Mouse (Mus musculus) layer of hippocampus, adult 2 months (tissue): Measurements from ENCODE around the gene Garnl3. TPM values are rescaled to one million over a fixed set of nuclear protein-coding genes. Genes with fewer than 3 reads are reported as not detected.

ENCODE experiments used
- DNase-seq, 2 experiments: peaks; one replicate each; pipeline ENCODE4 v3.0.0; 2022; ENCODE audit warnings: low spot score in 2 of 2
- H3K27ac ChIP-seq: fragments of 200-600 bp; 2 replicates; pipeline ENCODE4 v1.8.1; 2022
- H3K4me3 ChIP-seq: fragments of 200-600 bp; 2 replicates; pipeline ENCODE4 v1.8.1; 2022; ENCODE audit warnings: mild to moderate bottlenecking
- CTCF ChIP-seq: fragments of 200-600 bp; conservative IDR thresholded peaks from 2 replicates; pipeline ENCODE4 v1.8.1; 2022; ENCODE audit warnings: antibody characterized with exemption, mild to moderate bottlenecking, moderate library complexity
- total RNA-seq, 2 experiments: library from RNA; stranded (reverse); gene quantifications; 2 replicates each; pipeline ENCODE4 v1.2.3; 2021

The Garnl3 gene
- total RNA-seq, 2 experiments from 2014 or later = 31.7 to 35.2 TPM

- DNase-seq = peak; percentile 47 to 54
- Histone ChIP-seq H3K4me3 (no peak overlapping the region), H3K27ac (no peak overlapping the region)
- TF ChIP-seq CTCF = peak; percentile 85
Observed at GRCm38 (mm10) chr2:32939418-32939817, 192.0 kb downstream of the Garnl3 start.

- DNase-seq = no peak
- no peak for TF ChIP-seq CTCF
- no peak overlapping the region for H3K4me3 ChIP-seq
Observed at GRCm38 (mm10) chr2:32938741-32939140, 192.7 kb downstream of the Garnl3 start.

More at GRCm38 (mm10) chr2:32938741-32939140, 192.7 kb downstream of the Garnl3 start:
- H3K27ac ChIP-seq = no peak overlapping the region

Other genes with a start within 250 kb of the Garnl3 start
- gene Rpl12, start 170.1 kb downstream of the Garnl3 start, total RNA-seq = 100 to 1,000 TPM; 115 to 125 TPM
- 10 to 100 TPM; 36.8 to 37.9 TPM for gene Lrsam1, start 170.0 kb downstream of the Garnl3 start, total RNA-seq
- 10 to 100 TPM; 19.1 to 21.7 TPM for gene Slc2a8, start 149.6 kb downstream of the Garnl3 start, total RNA-seq
- 1 to 10 TPM in 1 of 2 experiments, under 1 TPM in 1; 0.81 to 2.2 TPM for gene Angptl2, start 84.4 kb upstream of the Garnl3 start, total RNA-seq
- gene Ralgps1, start 239.8 kb upstream of the Garnl3 start, total RNA-seq = 10 to 100 TPM; 68.2 TPM